Mouse (Mus musculus): ENCODE results near the gene Gm20388. TPM values are rescaled to one million over a fixed set of nuclear protein-coding genes. Genes with fewer than 3 reads are reported as not detected.

Gene Gm20388
- total and polyA plus RNA-seq, 2 experiments from 2014 or later, result 51.3 TPM; not detected in 1

GRCm38 (mm10) chr8:123847546-123847945, 3936.9 kb downstream of the Gm20388 start:
- DNase-seq (no peak), ATAC-seq (no peak)
- Histone ChIP-seq H3K4me3 (ENCODE audit: low read depth, low read length) (no peak overlapping the region), H3K4me1 (ENCODE audit: insufficient read depth) (no peaks in the 10 kb centered on the region), H3K9ac (no peak overlapping the region), H3K36me3 (ENCODE audit: insufficient read depth) (no peaks in the 10 kb centered on the region), H3K27ac (ENCODE audit: low read depth, low read length) (no peak overlapping the region), H3K4me2 (ENCODE audit: low read depth) (no peak overlapping the region), H3K27me3 (ENCODE audit: insufficient read depth, low read length) (no peaks in the 10 kb centered on the region), H3K9me3 (ENCODE audit: low read length) (no peaks in the 10 kb centered on the region)
- WGBS, result 65% methylated on average over 3 of the region's 3 CpGs
- TF ChIP-seq CTCF (IDR thresholded peaks at IDR 0.05; ENCODE audit: low read depth), result no peak

- no peak overlapping the region for H3K4me2 ChIP-seq (ENCODE audit: low read depth)
- H3K4me1 ChIP-seq (ENCODE audit: insufficient read depth), result no peaks in the 10 kb centered on the region
- H3K9ac ChIP-seq, result no peak overlapping the region
- H3K27ac ChIP-seq (ENCODE audit: low read depth, low read length), result no peak overlapping the region
- 90% methylated on average over 4 of the region's 4 CpGs for WGBS
- ATAC-seq (no peak), DNase-seq (no peak)
- no peaks in the 10 kb centered on the region for H3K27me3 ChIP-seq (ENCODE audit: insufficient read depth, low read length)
- no peaks in the 10 kb centered on the region for H3K9me3 ChIP-seq (ENCODE audit: low read length)
- H3K4me3 ChIP-seq (ENCODE audit: low read depth, low read length), result no peak overlapping the region
- no peak for TF ChIP-seq CTCF (IDR thresholded peaks at IDR 0.05; ENCODE audit: low read depth)
- no peaks in the 10 kb centered on the region for H3K36me3 ChIP-seq (ENCODE audit: insufficient read depth)
These were observed 3938.7 kb downstream of the Gm20388 start for GRCm38 (mm10) chr8:123849352-123849751.

GRCm38 (mm10) chr8:123851590-123851989, 3940.9 kb downstream of the Gm20388 start:
- no peak for ATAC-seq
- Histone ChIP-seq H3K27ac (ENCODE audit: low read depth, low read length) (no peak overlapping the region), H3K9me3 (ENCODE audit: low read length) (no peaks in the 10 kb centered on the region), H3K36me3 (ENCODE audit: insufficient read depth) (no peaks in the 10 kb centered on the region), H3K4me3 (ENCODE audit: low read depth, low read length) (no peak overlapping the region), H3K27me3 (ENCODE audit: insufficient read depth, low read length) (no peaks in the 10 kb centered on the region), H3K4me2 (ENCODE audit: low read depth) (no peak overlapping the region), H3K4me1 (ENCODE audit: insufficient read depth) (no peaks in the 10 kb centered on the region), H3K9ac (no peak overlapping the region)
- no peak for TF ChIP-seq CTCF (IDR thresholded peaks at IDR 0.05; ENCODE audit: low read depth)
- 72% methylated on average over 5 of the region's 5 CpGs for WGBS
- DNase-seq, result no peak

- Histone ChIP-seq H3K4me3 (ENCODE audit: low read depth, low read length) (no peak overlapping the region), H3K27me3 (ENCODE audit: insufficient read depth, low read length) (no peaks in the 10 kb centered on the region), H3K4me2 (ENCODE audit: low read depth) (no peak overlapping the region), H3K4me1 (ENCODE audit: insufficient read depth) (peaks cover 8% of the 10 kb centered on the region; the same call in 1 of the 2 replicates), H3K27ac (ENCODE audit: low read depth, low read length) (no peak overlapping the region), H3K9ac (no peak overlapping the region), H3K36me3 (ENCODE audit: insufficient read depth) (no peaks in the 10 kb centered on the region), H3K9me3 (ENCODE audit: low read length) (no peaks in the 10 kb centered on the region)
- DNase-seq, result no peak
- ATAC-seq, result no peak
- TF ChIP-seq CTCF (IDR thresholded peaks at IDR 0.05; ENCODE audit: low read depth), result no peak
- WGBS, result 86% methylated on average over 1 of the region's 1 CpGs
These were observed 3943.6 kb downstream of the Gm20388 start for GRCm38 (mm10) chr8:123854252-123854651.

- H3K4me2 ChIP-seq (ENCODE audit: low read depth), result no peak overlapping the region
- H3K4me1 ChIP-seq (ENCODE audit: insufficient read depth), result peaks cover 8% of the 10 kb centered on the region; the same call in 1 of the 2 replicates
- H3K4me3 ChIP-seq (ENCODE audit: low read depth, low read length), result no peak overlapping the region
- no peak overlapping the region for H3K27ac ChIP-seq (ENCODE audit: low read depth, low read length)
- DNase-seq, result no peak
- H3K36me3 ChIP-seq (ENCODE audit: insufficient read depth), result no peaks in the 10 kb centered on the region
- ATAC-seq, result no peak
- no peak for TF ChIP-seq CTCF (IDR thresholded peaks at IDR 0.05; ENCODE audit: low read depth)
- no peaks in the 10 kb centered on the region for H3K27me3 ChIP-seq (ENCODE audit: insufficient read depth, low read length)
- no peaks in the 10 kb centered on the region for H3K9me3 ChIP-seq (ENCODE audit: low read length)
- no peak overlapping the region for H3K9ac ChIP-seq
- 76% methylated on average over 9 of the region's 9 CpGs for WGBS
These were observed 3944.3 kb downstream of the Gm20388 start for GRCm38 (mm10) chr8:123854733-123855475.

GRCm38 (mm10) chr8:123857361-123857760, 3946.7 kb downstream of the Gm20388 start:
- no peak for ATAC-seq
- Histone ChIP-seq H3K9me3 (ENCODE audit: low read length) (no peaks in the 10 kb centered on the region), H3K4me2 (ENCODE audit: low read depth) (no peak overlapping the region; the same call in 1 of the 2 replicates), H3K27me3 (ENCODE audit: insufficient read depth, low read length) (no peaks in the 10 kb centered on the region; the same call in 1 of the 2 replicates), H3K36me3 (ENCODE audit: insufficient read depth) (no peaks in the 10 kb centered on the region), H3K4me3 (ENCODE audit: low read depth, low read length) (0 out of 2 replicates have a peak overlapping the region, but pooled peaks have one; percentile 90), H3K9ac (no peak overlapping the region), H3K4me1 (ENCODE audit: insufficient read depth) (peaks cover 8% of the 10 kb centered on the region; the same call in 1 of the 2 replicates), H3K27ac (ENCODE audit: low read depth, low read length) (no peak overlapping the region)
- TF ChIP-seq CTCF (IDR thresholded peaks at IDR 0.05; ENCODE audit: low read depth), result no peak
- WGBS, result 77% methylated on average over 3 of the region's 3 CpGs
- DNase-seq, result no peak

GRCm38 (mm10) chr8:123858574-123858940, 3947.9 kb downstream of the Gm20388 start:
- Histone ChIP-seq H3K36me3 (ENCODE audit: insufficient read depth) (no peaks in the 10 kb centered on the region), H3K4me3 (ENCODE audit: low read depth, low read length) (peak overlapping the region; percentile 90), H3K27me3 (ENCODE audit: insufficient read depth, low read length) (no peaks in the 10 kb centered on the region; the same call in 1 of the 2 replicates), H3K9me3 (ENCODE audit: low read length) (no peaks in the 10 kb centered on the region), H3K9ac (peak overlapping the region; percentile 63), H3K27ac (ENCODE audit: low read depth, low read length) (peak overlapping the region; percentile 82), H3K4me2 (ENCODE audit: low read depth) (peak overlapping the region; percentile 84), H3K4me1 (ENCODE audit: insufficient read depth) (peaks cover 8% of the 10 kb centered on the region; the same call in 1 of the 2 replicates)
- TF ChIP-seq CTCF (IDR thresholded peaks at IDR 0.05; ENCODE audit: low read depth), result no peak
- no peak; the same call in 1 of the 2 replicates for ATAC-seq
- DNase-seq, result no peak
- under 1% methylated on average over 17 of the region's 17 CpGs for WGBS

All from forebrain, postnatal 0 days (tissue).